16 mouse cellular contexts compared by ENCODE assay signal in genomic region chr5:99801791-99802450, GRCm38 (mm10).
A peak's percentile ranks its signal among the peaks of the same experiment; 100 is the strongest.
DNase-seq lines count a peak whose midpoint lies in the region; ATAC-seq lines count a peak whose summit lies in the region.
"Had no signal": no experiment of that assay in that cellular context is flagged by ENCODE, and none has a peak within 500 bp of the region (broad histone marks: within the 10 kb centered on the region; RNA-seq: fewer than 3 reads in every experiment).

No protein-coding gene starts in this region.

- H3K9me3 ChIP-seq in midbrain, embryonic 14.5 days (ENCODE audit: control insufficient read depth, low read length), result no peaks in the 10 kb centered on the region
- H3K9me3 ChIP-seq in midbrain, embryonic 10.5 days (replicated peaks), result no peaks in the 10 kb centered on the region
- no peaks in the 10 kb centered on the region for H3K9me3 ChIP-seq in hindbrain, embryonic 11.5 days (ENCODE audit: control insufficient read depth, low read length)
- no peaks in the 10 kb centered on the region for H3K9me3 ChIP-seq in neural tube, embryonic 15.5 days (replicated peaks)
- H3K9me3 ChIP-seq: heart, embryonic 13.5 days had no signal

- H3K4me1 ChIP-seq in midbrain, embryonic 14.5 days (ENCODE audit: control insufficient read depth, insufficient read depth, low read length), result peaks cover 14% of the 10 kb centered on the region
- H3K4me1 ChIP-seq in midbrain, embryonic 10.5 days, result peaks cover 28% of the 10 kb centered on the region
- 0 out of 2 replicates have a peak, but pooled peaks cover 4% of the 10 kb centered on the region for H3K4me1 ChIP-seq in hindbrain, embryonic 11.5 days (replicated peaks; ENCODE audit: control insufficient read depth, insufficient read depth, low read length)
- H3K4me1 ChIP-seq in neural tube, embryonic 15.5 days, result peaks cover 7% of the 10 kb centered on the region; the same call in 1 of the 2 replicates
- H3K4me1 ChIP-seq: heart, embryonic 13.5 days had no signal

- no peaks in the 10 kb centered on the region for H3K36me3 ChIP-seq in midbrain, embryonic 14.5 days (ENCODE audit: control insufficient read depth, insufficient read depth, low read length)
- H3K36me3 ChIP-seq in midbrain, embryonic 10.5 days, result no peaks in the 10 kb centered on the region
- no peaks in the 10 kb centered on the region for H3K36me3 ChIP-seq in hindbrain, embryonic 11.5 days (ENCODE audit: control insufficient read depth, insufficient read depth, low read length)
- H3K36me3 ChIP-seq in neural tube, embryonic 15.5 days, result no peaks in the 10 kb centered on the region
- H3K36me3 ChIP-seq: heart, embryonic 13.5 days had no signal

- no peaks in the 10 kb centered on the region; the same call in 1 of the 2 replicates for H3K27me3 ChIP-seq in midbrain, embryonic 14.5 days (ENCODE audit: control insufficient read depth, insufficient read depth, low read length)
- peaks cover 7% of the 10 kb centered on the region; the same call in 1 of the 2 replicates for H3K27me3 ChIP-seq in midbrain, embryonic 10.5 days (ENCODE audit: low read depth, poor library complexity, severe bottlenecking)
- H3K27me3 ChIP-seq in hindbrain, embryonic 11.5 days (ENCODE audit: control insufficient read depth, insufficient read depth, low read length), result no peaks in the 10 kb centered on the region
- H3K27me3 ChIP-seq in neural tube, embryonic 15.5 days (replicated peaks), result no peaks in the 10 kb centered on the region
- H3K27me3 ChIP-seq: heart, embryonic 13.5 days had no signal

- 39% methylated on average over 13 of the region's 13 CpGs for WGBS in midbrain, embryonic 14.5 days
- 75% methylated on average over 13 of the region's 13 CpGs for WGBS in midbrain, embryonic 10.5 days
- whole genome bisulfite sequencing in hindbrain, embryonic 11.5 days, result 43% methylated on average over 13 of the region's 13 CpGs
- WGBS in neural tube, embryonic 15.5 days, result 37% methylated on average over 13 of the region's 13 CpGs

- 0 out of 2 replicates have a peak overlapping the region, but pooled peaks have one; percentile 13 for H3K27ac ChIP-seq in midbrain, embryonic 14.5 days (replicated peaks; ENCODE audit: low read depth, low read length)
- H3K27ac ChIP-seq in midbrain, embryonic 10.5 days (replicated peaks), result no peak overlapping the region
- no peak overlapping the region for H3K27ac ChIP-seq in hindbrain, embryonic 11.5 days (ENCODE audit: low read depth, low read length)
- H3K27ac ChIP-seq in neural tube, embryonic 15.5 days (replicated peaks), result no peak overlapping the region
- H3K27ac ChIP-seq: heart, embryonic 13.5 days had no signal

- H3K9ac ChIP-seq in midbrain, embryonic 14.5 days (replicated peaks; ENCODE audit: low read length), result no peak overlapping the region
- H3K9ac ChIP-seq in hindbrain, embryonic 11.5 days (ENCODE audit: low read depth, low read length), result no peak overlapping the region
- H3K9ac ChIP-seq in neural tube, embryonic 15.5 days (replicated peaks), result no peak overlapping the region
- H3K9ac ChIP-seq: heart, embryonic 13.5 days had no signal

- peak; percentile 58 for DNase-seq in midbrain, embryonic 14.5 days
- DNase-seq in midbrain, embryonic 10.5 days (ENCODE audit: low spot score), result no peak
- peak; percentile 47 for DNase-seq in hindbrain, embryonic 11.5 days (ENCODE audit: low spot score)
- peak; percentile 5 for DNase-seq in layer of hippocampus, adult 9-11 months
- no peak for DNase-seq in frontal cortex, postnatal 14 days (ENCODE audit: low spot score in 2 of 2)
- DNase-seq in T-cell, adult 2 months (ENCODE audit: low spot score), result no peak
- DNase-seq: adrenal gland, adult 8-10 months; cerebellum, adult 2 months; embryo, embryonic 11 days; kidney, adult 8-10 months; liver; lung, adult 2 months; lung, postnatal 4 days had no signal

- no peak overlapping the region for H3K4me2 ChIP-seq in midbrain, embryonic 14.5 days (ENCODE audit: low read length)
- no peak overlapping the region for H3K4me2 ChIP-seq in hindbrain, embryonic 11.5 days (replicated peaks; ENCODE audit: low read depth, low read length)
- H3K4me2 ChIP-seq in neural tube, embryonic 15.5 days, result no peak overlapping the region
- H3K4me2 ChIP-seq: heart, embryonic 13.5 days had no signal

- no peak overlapping the region for H3K4me3 ChIP-seq in midbrain, embryonic 14.5 days (replicated peaks; ENCODE audit: low read depth, low read length)
- no peak overlapping the region for H3K4me3 ChIP-seq in midbrain, embryonic 10.5 days
- H3K4me3 ChIP-seq in hindbrain, embryonic 11.5 days (ENCODE audit: low read depth, low read length), result no peak overlapping the region
- H3K4me3 ChIP-seq in neural tube, embryonic 15.5 days (replicated peaks), result no peak overlapping the region
- H3K4me3 ChIP-seq: heart, embryonic 13.5 days had no signal

- no peak; the same call in 1 of the 2 replicates for ATAC-seq in midbrain, embryonic 14.5 days (ENCODE audit: low FRiP score, low TSS enrichment)
- peak; percentile 38; the same call in 1 of the 2 replicates for ATAC-seq in hindbrain, embryonic 11.5 days (ENCODE audit: low FRiP score)
- ATAC-seq in neural tube, embryonic 15.5 days (ENCODE audit: low FRiP score), result peak; percentile 55; the same call in 1 of the 2 replicates
- ATAC-seq: CD4-positive, CD25-positive, alpha-beta regulatory T cell, adult 4 months had no signal

Comparison
In these comparisons a context has a peak if more than half of its experiments do, and no peak if none do; other contexts are left out.
1. DNase-seq: peak in midbrain, embryonic 14.5 days (single experiment), hindbrain, embryonic 11.5 days (single experiment) and layer of hippocampus, adult 9-11 months (single experiment); none in midbrain, embryonic 10.5 days (single experiment), frontal cortex, postnatal 14 days (0 of 2) and T-cell, adult 2 months (single experiment).